Mouse (Mus musculus) C2C12 (cell line): ENCODE measurements around the gene Snx8.

Experiments
- CEBPB ChIP-seq: IDR thresholded peaks from one replicate; pipeline ENCODE4 v1.6.1; 2011; ENCODE audit warnings: low read depth, mild to moderate bottlenecking, control low read depth, moderate library complexity
- CTCF ChIP-seq: IDR thresholded peaks from one replicate; pipeline ENCODE4 v1.5.1; 2011; ENCODE audit not compliant: control insufficient read depth, insufficient read depth, insufficient read length
- FOSL1 ChIP-seq: IDR thresholded peaks from one replicate; pipeline ENCODE4 v1.8.0; 2011; ENCODE audit warnings: mild to moderate bottlenecking, low read length; ENCODE audit not compliant: poor library complexity, insufficient read depth, severe bottlenecking
- MAX ChIP-seq: IDR thresholded peaks from one replicate; pipeline ENCODE4 v1.6.1; 2011; ENCODE audit warnings: mild to moderate bottlenecking, control low read depth
- MYOD1 ChIP-seq: IDR thresholded peaks from one replicate; pipeline ENCODE4 v1.6.1; 2011; ENCODE audit warnings: low read depth; ENCODE audit not compliant: control insufficient read depth, insufficient read length
- MYOG ChIP-seq: IDR thresholded peaks from one replicate; pipeline ENCODE4 v1.6.1; 2011; ENCODE audit not compliant: control insufficient read depth, insufficient read length; ENCODE audit errors: extremely low read depth
- USF1 ChIP-seq: IDR thresholded peaks from one replicate; pipeline ENCODE4 v1.6.1; 2011; ENCODE audit warnings: low read depth, mild to moderate bottlenecking, control low read depth, moderate library complexity

DNA sequence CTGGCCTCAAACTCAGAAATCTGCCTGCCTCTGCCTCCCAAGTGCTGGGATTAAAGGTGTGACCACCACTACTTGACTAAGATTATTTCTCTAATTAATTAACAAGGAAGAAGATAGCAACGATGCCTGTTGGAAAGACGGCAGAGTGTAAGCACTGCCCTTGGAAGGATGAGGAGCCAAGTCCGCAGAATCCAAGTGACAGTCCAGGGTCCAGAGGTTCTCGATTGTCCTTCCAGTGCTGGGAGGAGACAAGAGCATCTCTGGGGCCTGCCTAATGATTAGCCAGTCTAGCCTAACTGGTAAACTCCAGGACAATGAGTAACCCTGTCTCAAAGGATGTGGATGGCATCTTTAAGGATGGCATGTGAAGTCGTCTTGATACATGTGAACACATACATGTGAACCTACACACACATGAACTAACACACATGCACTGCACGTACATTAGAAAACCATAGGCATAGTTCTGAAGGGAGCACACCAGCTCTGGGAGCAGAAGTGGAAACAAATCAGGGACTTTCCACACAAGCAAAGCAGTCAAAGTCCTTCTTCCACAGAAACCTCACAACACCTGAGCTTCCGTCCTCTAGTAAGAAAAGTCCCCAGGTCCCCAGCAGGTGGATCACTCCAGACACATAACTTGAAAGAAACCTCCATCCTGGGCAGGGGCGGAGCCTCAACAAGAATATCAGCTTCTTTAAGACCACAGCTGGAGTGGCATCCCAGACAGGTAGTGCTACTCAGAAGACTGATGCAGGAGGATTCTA lies 38.1 kb downstream of the Snx8 start:
- TF ChIP-seq CTCF: no peak
- no peak for TF ChIP-seq MYOD1
- TF ChIP-seq USF1: no peak
- no peak for TF ChIP-seq CEBPB
- TF ChIP-seq MAX: no peak
- no peak for TF ChIP-seq FOSL1
- no peak for TF ChIP-seq MYOG
